Mouse (Mus musculus): ENCODE measurements around the gene Hs3st2. TPM values are rescaled to one million over a fixed set of nuclear protein-coding genes. Genes with fewer than 3 reads are reported as not detected.

Hs3st2 gene
- polyA plus RNA-seq, 1 experiment = not detected

GRCm38 (mm10) chr7:121535987-121536386, 144.3 kb downstream of the Hs3st2 start:
- 55% methylated on average over 4 of the region's 4 CpGs for WGBS
- TF ChIP-seq CTCF (IDR thresholded peaks at IDR 0.05; ENCODE audit: control insufficient read depth, insufficient read depth, low read length) (no peak), POLR2A (IDR thresholded peaks at IDR 0.05; ENCODE audit: borderline replicate concordance, control insufficient read depth, low read depth, low read length) (no peak)
- Histone ChIP-seq H3K4me1 (ENCODE audit: control insufficient read depth, insufficient read depth, low read length) (no peaks in the 10 kb centered on the region), H3K4me3 (replicated peaks; ENCODE audit: control insufficient read depth, low read depth, low read length) (no peak overlapping the region), H3K27ac (ENCODE audit: control insufficient read depth, insufficient read depth, low read depth, low read length, poor library complexity) (no peak overlapping the region)

- 43% methylated on average over 19 of the region's 19 CpGs for WGBS
- Histone ChIP-seq H3K27ac (ENCODE audit: control insufficient read depth, insufficient read depth, low read depth, low read length, poor library complexity) (no peak overlapping the region), H3K4me3 (replicated peaks; ENCODE audit: control insufficient read depth, low read depth, low read length) (no peak overlapping the region), H3K4me1 (ENCODE audit: control insufficient read depth, insufficient read depth, low read length) (no peaks in the 10 kb centered on the region)
- no peak; the same call in 1 of the 2 replicates for TF ChIP-seq CTCF (IDR thresholded peaks at IDR 0.05; ENCODE audit: control insufficient read depth, insufficient read depth, low read length)
- no peak for TF ChIP-seq POLR2A (IDR thresholded peaks at IDR 0.05; ENCODE audit: borderline replicate concordance, control insufficient read depth, low read depth, low read length)
These were observed 148.0 kb downstream of the Hs3st2 start for GRCm38 (mm10) chr7:121539405-121540275.

- Histone ChIP-seq H3K27ac (ENCODE audit: control insufficient read depth, insufficient read depth, low read depth, low read length, poor library complexity) (no peak overlapping the region), H3K4me1 (ENCODE audit: control insufficient read depth, insufficient read depth, low read length) (no peaks in the 10 kb centered on the region), H3K4me3 (replicated peaks; ENCODE audit: control insufficient read depth, low read depth, low read length) (no peak overlapping the region)
- whole genome bisulfite sequencing = 51% methylated on average over 2 of the region's 2 CpGs
- no peak for TF ChIP-seq CTCF (IDR thresholded peaks at IDR 0.05; ENCODE audit: control insufficient read depth, insufficient read depth, low read length)
- TF ChIP-seq POLR2A (IDR thresholded peaks at IDR 0.05; ENCODE audit: borderline replicate concordance, control insufficient read depth, low read depth, low read length) = no peak
These were observed 150.8 kb downstream of the Hs3st2 start for GRCm38 (mm10) chr7:121542458-121542857.

- Histone ChIP-seq H3K4me3 (replicated peaks; ENCODE audit: control insufficient read depth, low read depth, low read length) (no peak overlapping the region), H3K4me1 (ENCODE audit: control insufficient read depth, insufficient read depth, low read length) (no peaks in the 10 kb centered on the region), H3K27ac (ENCODE audit: control insufficient read depth, insufficient read depth, low read depth, low read length, poor library complexity) (no peak overlapping the region)
- TF ChIP-seq CTCF (IDR thresholded peaks at IDR 0.05; ENCODE audit: control insufficient read depth, insufficient read depth, low read length) = no peak
- no peak for TF ChIP-seq POLR2A (IDR thresholded peaks at IDR 0.05; ENCODE audit: borderline replicate concordance, control insufficient read depth, low read depth, low read length)
- 78% methylated on average over 18 of the region's 18 CpGs for WGBS
These were observed 157.8 kb downstream of the Hs3st2 start for GRCm38 (mm10) chr7:121549329-121550022.

All from bone marrow, adult 2 months (tissue).